Mouse (Mus musculus): Measurements from ENCODE around the gene Sfxn3. TPM values are rescaled to one million over a fixed set of nuclear protein-coding genes. Genes with fewer than 3 reads are reported as not detected.

The Sfxn3 gene
- total RNA-seq, 1 experiment from 2014 or later: 11.0 TPM

DNA sequence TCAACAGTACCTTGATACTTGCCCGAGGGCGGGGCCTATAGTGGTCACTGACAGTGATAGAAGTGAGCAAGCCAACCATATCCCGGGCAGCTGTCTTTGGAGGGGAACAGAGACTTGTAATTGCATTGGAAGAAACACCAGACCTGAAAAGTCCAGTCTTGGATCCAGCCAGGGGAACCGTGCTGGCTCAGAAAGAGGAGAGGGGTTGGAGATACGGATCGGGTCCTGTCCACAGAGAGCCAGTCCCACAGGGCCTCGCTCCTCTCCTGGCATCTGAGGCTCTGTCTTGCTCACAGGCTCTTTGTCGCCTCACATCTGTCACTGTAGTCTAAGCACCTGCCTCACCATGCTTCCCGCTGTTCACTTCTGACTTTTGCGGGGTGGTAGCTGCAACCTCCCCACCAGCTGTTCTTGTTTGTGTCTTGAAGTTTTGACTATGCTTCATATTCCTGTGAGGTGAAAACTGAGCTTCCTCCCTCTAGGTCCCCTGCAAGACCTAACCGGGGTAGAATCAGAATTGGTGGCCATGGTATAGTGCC is 2.8 kb upstream of the Sfxn3 start:
- ATAC-seq (replicated peaks; ENCODE audit: low read depth, poor library complexity, severe bottlenecking): no peak

DNA sequence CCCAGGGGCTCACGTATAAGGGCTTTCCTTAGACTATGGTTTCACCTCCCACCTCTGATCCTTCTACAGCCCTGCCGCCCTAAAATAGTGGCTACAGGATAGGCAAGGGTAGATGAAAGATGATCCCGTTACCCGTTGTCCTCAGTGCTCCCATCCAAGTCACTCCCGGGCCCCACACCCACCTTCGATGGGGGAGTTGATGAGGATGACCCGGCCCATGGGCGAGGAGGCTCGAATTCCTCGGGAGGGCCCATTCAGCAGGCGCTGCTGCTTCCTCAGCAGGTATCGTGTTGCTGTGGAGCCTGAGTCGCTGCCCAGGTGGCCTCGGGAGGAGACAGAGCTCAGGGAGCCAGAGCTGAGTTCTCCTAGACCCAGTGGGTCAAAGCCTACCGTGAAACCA is 2.1 kb upstream of the Sfxn3 start:
- no peak for ATAC-seq (replicated peaks; ENCODE audit: low read depth, poor library complexity, severe bottlenecking)

DNA sequence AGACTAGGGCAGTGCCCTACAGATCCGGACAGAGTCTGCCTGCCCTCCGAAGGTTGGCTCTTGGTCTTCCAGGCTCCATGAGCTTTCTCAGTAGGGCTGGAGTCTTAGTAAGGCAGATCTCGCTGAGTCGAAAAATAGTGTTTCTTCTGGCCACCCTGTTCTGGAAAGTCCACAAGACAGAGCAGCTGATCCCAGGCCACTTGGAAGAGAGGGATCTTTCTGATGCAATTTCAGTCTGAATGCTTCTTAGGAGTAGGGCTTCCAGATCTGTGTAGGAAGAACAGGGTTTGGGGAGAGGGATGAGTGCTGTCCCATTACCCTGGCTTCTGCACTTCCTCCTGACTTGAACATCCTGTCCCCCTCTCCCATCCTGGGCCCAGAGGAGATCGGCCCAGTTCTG is 1.7 kb upstream of the Sfxn3 start, which contains the start of gene Pdzd7:
Gene Pdzd7, minus strand, starts transcription at position 67 of the 400 bp plus-strand sequence.
- ATAC-seq (replicated peaks; ENCODE audit: low read depth, poor library complexity, severe bottlenecking): no peak

DNA sequence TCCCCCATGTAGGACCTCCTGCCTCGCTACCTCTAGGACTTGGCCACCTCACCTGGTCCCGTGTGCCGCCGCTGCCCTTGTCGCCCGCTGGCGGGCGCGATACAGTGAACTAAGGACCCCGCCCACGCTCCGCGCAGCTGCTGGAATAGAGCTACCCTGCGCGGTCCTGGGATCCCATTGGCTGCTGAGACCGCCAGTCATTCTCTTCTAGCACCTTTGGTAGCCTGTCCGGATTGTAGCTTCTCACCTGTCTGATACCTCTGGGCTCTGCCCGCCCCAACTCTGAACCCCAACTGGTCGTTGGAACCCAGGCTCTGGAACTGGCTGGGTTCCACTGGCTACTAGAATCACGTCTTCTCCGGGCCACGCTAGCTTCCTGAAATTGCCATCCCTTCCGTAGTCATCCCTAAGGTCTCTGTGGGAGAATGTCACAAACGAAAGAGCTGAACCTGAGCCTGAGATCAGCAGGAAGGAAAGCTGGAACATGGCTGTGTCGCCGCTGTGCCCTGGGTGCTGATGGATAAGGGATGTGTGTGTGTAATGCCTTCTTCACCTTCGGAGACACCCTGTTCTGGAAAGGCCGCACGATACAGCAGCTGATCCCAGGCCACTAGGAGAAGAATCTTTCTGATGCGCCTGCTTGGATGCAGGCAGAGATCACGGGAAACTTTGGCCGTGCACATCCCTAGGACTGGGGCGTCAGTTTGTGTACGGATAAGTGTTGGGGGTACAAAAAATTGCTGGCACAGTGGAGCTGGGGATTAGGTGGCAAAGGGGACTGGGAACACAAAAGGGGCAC is 581 bp upstream of the Sfxn3 start:
- peak; percentile 24; the same call in 1 of the 2 replicates for ATAC-seq (replicated peaks; ENCODE audit: low read depth, poor library complexity, severe bottlenecking)

DNA sequence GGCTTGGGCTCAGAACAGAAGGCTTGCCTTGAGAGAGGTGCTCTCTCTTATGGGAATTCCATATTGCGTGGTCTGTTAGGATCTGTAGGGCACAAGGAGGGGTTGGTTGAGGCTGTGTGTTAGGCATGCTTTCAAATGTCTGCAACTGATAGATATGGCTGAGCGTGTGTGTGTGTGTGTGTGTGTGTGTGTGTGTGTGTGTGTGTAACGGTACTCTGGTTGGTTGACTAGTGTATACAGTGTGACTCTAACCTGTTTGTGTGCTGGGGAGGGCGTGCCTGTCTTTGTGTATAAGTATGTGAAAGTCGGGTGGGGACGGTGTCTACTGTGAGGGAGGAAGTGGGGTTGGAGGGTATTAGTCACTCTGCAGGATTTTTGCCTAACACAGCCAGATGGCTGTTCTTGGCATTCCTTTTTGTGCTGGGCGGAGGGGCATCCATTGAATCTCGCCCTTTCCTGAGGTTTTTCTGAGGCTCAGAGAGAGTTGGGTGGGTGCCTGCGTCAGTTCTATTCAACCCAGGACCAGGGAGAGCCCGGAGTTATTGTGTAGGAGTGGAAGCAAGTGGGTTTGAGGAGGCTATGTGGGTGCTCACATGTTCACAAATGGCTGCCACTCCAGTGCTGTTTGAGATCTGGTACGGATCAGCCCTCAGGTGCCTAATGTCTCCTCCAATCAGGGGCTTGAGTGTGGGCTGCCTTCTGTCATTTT is 786 bp downstream of the Sfxn3 start:
- peak; percentile 57 for ATAC-seq (replicated peaks; ENCODE audit: low read depth, poor library complexity, severe bottlenecking)

DNA sequence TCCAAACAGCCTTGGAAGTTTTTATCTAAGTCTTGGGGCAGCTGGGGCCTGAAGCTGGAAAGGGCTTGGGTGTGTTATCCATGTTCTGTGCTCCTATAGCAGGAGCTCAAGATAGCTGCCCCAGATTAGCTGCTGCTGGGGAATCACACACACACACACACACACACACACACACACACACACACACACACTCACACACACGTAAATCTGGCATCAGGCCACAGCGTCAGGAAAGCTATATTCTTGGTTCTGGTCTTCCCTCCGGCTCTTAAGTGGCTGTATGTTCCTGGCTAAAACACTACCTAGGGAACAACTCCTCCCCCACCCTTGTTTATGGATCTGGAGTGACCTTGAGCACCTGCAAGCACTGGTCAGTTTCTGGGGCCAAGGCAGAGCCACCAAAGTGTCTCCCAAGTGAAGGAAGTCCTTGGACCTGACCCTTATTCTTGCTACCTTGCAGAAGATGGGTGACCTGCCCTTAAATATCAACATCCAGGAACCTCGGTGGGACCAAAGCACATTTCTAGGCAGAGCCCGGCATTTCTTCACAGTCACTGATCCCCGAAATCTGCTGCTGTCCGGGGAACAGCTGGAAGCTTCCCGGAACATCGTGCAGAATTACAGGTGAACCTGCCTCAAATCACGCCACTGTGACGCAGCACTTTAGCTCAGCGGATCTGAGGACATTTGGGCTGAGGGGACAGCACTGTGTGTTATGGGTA is 1.5 kb downstream of the Sfxn3 start:
- no peak for ATAC-seq (replicated peaks; ENCODE audit: low read depth, poor library complexity, severe bottlenecking)

DNA sequence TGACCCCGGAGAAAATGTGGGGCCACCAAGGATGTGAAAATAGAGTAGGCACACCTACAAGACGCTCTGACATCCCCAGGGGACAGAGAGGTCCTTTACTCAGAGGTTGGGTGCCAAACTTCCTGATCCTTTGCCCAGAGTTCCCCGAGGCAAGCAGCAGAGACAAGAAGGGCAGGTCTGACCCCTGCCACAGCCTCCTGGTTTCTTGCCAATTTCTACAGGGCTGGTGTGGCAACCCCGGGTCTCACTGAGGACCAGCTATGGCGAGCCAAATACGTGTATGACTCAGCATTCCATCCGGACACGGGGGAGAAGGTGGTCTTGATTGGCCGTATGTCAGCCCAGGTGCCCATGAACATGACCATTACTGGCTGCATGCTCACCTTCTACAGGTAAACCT is 2.2 kb downstream of the Sfxn3 start:
- ATAC-seq (replicated peaks; ENCODE audit: low read depth, poor library complexity, severe bottlenecking): no peak

DNA sequence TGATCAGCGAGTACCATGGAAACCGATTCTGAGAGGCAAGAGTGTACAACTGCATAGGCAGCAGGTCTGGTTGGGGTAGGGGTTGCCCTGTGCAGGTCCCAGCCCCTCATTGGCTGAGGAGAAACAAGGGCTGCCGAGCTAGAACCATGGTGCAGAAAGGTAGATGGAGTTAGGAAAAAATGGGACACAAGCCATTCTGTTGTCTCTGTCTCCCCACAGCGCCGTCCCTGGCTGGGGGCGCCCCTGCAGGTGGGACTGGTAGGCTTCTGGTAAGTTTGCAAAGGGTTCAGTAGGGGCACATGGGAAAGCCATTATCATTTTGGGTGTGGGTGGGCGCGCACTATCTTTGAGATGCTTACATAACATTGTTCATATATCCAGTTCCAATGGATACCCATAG is 6.1 kb downstream of the Sfxn3 start:
- no peak for ATAC-seq (replicated peaks; ENCODE audit: low read depth, poor library complexity, severe bottlenecking)

DNA sequence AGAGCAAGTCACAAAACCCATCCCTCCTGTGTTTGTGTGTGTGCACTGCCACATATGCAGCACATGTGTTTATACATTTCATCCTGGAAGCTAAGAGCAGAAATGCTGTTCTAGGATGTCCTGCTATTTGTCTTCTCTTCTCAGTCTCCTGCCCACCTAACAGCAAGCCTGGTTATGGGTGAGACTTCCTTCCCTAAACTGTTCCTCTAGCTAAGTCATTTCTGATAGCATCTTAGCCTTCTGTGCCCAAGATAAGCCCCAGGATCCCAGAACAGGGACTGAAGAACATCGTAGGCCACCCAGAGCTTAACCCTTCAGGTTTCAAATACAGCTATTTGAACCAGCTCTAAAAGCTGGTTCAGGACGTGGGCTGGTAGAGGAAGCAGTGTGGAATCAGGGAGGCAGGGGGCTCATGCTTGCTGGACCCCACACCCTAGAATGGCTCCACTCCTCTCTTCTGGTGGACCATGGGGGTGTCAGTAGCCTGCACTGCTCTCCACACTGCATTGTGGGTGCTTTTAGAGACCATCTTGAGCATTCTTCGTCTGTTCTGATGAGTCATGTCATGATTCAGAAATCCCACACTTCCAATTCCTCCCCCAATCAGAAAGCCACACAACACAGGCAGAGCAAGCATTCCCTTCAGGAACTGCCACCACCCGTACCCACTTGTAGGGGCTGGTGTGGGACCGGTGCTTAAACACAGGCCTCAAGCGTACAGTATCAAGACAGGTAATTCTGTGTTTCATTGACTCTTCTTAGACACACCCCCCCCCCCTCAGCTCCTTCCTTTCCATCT is 7.8 kb downstream of the Sfxn3 start:
- ATAC-seq (replicated peaks; ENCODE audit: low read depth, poor library complexity, severe bottlenecking): no peak

DNA sequence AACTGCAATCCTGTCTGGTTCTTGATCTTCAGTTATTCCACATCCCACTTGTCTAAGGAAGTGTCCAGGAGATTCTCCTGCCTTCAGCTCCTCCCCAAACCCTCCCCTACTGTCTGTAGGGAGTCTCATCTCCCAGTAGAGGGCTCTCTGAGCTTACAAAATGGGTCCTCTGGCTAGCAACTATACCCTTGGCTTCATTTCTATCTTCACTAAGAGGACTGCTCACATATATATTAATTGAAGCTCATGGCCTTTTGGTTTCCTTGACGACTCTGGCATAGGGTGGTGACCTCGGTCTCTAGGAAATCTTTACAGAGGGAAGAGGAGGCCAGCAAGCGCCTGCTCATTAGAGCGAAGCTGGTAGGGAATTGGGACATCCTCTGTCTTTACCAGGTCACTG is 9.1 kb downstream of the Sfxn3 start:
- ATAC-seq (replicated peaks; ENCODE audit: low read depth, poor library complexity, severe bottlenecking): peak; percentile 54

DNA sequence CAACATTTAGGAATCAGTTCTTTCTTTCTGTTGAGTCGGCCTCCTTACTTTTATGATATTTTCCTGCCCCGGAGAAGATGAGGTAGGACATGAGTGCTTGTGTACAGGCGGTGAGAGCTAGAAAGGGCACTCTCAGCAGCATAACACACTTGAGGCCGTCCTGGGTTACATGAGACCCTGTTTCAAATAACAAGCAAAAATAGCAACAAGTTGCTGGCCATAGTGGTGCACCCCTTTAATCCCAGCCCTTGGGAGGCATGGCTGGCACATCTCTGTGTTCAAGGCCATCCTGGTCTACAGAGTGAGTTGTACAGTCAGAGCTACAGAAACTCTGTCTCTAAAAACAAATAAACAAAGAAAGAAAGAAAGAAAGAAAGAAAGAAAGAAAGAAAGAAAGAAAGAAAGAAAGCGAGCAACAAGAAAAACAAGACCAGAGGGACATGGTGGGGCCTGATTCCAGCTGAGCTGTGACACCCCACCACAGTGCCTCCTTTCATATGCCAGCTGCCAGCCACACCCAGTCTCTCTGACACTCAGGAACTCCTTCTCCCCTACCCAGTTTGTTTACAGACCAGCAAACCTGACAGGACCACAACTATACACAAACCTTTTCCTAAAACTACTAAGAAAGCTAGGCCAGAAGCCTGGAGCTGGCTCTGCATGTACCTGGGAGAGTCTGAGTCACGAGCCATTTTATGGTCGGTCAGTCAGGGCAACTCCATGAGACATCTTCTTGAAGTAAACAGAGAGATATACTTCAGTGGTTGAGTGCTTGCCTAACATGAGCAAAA is 9.8 kb downstream of the Sfxn3 start:
- no peak for ATAC-seq (replicated peaks; ENCODE audit: low read depth, poor library complexity, severe bottlenecking)

DNA sequence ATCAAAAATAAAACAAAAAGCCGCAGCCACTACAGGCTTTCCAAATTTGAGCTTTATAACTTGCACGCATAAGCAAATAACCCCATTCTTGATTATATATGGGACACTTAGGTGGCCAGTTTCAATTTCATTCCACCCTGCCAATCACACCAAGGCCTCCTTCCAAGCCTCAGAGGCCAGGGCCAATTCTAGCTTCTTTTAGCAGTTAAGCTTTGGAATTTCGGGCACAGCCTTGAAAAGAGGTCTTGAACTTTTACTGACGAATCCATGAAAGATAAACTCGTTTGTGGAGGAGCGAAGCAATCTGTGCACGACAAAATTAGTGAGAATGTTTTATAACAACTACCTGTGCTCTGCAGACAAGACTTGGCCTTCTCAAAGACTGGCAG is 10.4 kb downstream of the Sfxn3 start:
- no peak for ATAC-seq (replicated peaks; ENCODE audit: low read depth, poor library complexity, severe bottlenecking)

DNA sequence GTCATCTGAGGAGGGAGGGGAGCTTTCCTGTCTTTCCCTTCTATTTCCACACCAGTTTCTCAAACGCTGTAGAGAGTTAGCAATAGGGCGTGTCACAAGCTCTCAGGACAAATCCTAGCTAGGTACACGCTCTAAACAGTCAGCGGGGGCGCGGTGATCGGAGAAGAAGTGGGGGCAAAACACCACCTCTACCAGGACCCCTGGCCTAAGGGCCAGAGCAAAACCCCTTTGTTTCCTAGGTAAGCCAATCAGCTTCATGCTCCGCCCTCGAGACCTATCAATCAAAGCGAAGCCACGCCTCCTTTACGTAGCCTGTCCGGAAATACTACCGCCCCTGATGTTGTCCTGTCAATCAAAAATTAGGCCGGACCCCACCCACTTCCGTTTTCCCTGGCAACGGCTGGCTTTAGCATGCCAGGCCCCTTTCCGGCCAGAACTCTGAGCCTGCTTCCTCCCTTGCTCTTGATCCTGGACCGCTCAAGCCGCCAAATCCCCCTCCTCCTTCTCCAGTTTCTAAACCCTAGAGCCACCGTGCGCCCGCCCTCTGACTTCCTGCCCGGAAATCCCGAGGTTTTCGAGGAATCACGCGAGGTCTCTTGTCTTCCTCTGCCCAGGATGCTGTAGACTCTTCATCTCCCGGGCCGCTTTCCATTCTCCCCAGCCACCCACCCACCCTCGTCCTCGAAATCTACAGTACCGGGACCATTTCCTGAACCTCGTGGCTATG is 11.0 kb downstream of the Sfxn3 start:
- ATAC-seq (replicated peaks; ENCODE audit: low read depth, poor library complexity, severe bottlenecking): peak; percentile 86

DNA sequence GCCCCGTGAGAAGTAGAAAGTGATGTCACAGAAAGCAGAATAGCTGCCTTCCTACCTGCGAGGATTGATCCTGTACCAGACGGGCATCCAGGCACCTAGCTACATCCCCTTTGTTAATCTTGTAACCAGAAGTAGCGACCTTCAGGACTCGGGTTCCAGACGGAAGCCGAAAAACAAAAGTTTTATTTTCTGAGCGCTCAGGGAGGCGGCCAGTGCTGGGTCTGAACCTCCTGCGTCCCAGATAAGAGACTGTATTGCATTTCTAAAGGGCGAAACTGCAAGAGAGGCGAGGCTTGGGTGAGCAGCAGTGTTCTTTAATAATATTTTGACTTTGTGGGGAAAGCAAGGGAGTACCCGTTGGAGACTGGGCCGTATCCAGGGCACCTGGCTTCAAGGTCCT is 11.5 kb downstream of the Sfxn3 start:
- no peak for ATAC-seq (replicated peaks; ENCODE audit: low read depth, poor library complexity, severe bottlenecking)

DNA sequence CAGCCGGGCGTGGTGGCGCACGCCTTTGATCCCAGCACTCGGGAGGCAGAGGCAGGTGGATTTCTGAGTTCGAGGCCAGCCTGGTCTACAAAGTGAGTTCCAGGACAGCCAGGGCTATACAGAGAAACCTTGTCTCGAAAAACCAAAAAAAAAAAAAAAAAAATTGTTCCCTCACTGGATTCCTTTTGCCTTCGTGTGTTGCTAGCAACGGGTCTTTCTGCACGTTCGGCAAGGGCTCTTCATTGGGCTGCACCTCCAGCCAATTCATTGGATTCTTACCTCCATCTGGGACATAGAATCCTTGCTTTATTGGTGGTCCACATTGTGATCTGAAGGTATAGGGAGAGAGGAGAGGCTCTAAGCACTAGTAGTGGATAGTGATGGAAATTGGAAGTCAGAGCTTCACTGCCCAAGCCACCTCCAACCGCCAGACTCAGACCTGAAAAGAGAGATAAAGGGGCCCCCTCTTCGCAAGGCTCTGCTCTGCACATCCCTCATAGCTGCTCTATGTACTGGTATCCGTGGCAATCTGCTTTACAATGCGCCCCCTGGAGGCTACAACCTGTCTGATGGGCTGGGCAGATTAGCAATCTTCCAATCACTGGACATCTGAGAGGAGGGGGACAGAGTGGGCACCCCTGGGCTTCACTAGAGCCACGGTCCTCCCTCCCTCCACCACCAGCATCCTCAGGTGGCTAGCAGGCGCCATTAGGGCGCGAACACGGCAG is 16.4 kb downstream of the Sfxn3 start:
- ATAC-seq (replicated peaks; ENCODE audit: low read depth, poor library complexity, severe bottlenecking): peak; percentile 83

DNA sequence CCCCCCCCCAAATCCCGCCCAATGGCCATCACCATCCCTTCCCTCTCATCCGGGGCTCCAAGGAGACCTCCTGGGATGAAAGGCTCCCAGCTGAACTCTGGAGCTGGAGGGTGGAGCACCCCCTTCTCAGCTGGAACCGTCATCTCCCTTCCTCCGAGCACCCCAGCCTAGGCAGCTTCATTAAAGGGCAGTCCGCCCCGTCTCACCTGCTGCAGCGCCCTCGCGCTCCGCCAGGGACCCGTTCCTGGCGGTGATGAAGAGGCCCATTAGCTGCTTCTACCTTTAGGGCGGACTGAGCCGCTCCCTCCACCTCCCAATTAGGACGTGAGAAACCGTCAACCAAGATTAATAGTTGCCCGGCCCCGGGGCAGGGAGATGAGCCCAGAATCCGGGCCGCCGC is 17.9 kb downstream of the Sfxn3 start:
- no peak for ATAC-seq (replicated peaks; ENCODE audit: low read depth, poor library complexity, severe bottlenecking)

DNA sequence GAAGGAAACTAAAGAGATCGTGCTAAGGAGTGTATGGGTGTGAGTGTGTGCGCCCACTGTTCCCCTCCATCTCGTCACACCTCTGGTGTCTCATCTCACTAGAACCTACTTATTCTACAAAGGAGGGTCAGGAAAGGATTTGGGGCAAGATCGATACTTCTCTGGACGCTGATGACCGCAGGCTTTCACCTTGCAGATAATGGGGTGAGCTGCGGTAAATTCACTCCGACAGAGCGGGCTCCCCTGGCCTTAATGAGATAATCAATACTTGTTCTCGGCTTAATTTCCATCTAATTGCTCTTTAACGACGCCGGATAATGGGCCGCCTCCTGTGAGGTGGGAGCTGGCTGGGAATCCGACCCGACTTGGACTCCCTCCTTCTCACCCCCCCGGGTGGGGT is 19.9 kb downstream of the Sfxn3 start:
- no peak for ATAC-seq (replicated peaks; ENCODE audit: low read depth, poor library complexity, severe bottlenecking)
